Mouse (Mus musculus) left cerebral cortex, adult 11 months (tissue): ENCODE measurements around the gene Slc35d3.

Source experiments
- DNase-seq: peaks from one replicate; pipeline ENCODE4 v3.0.0; 2022; ENCODE audit warnings: low spot score

Gene Slc35d3

DNA sequence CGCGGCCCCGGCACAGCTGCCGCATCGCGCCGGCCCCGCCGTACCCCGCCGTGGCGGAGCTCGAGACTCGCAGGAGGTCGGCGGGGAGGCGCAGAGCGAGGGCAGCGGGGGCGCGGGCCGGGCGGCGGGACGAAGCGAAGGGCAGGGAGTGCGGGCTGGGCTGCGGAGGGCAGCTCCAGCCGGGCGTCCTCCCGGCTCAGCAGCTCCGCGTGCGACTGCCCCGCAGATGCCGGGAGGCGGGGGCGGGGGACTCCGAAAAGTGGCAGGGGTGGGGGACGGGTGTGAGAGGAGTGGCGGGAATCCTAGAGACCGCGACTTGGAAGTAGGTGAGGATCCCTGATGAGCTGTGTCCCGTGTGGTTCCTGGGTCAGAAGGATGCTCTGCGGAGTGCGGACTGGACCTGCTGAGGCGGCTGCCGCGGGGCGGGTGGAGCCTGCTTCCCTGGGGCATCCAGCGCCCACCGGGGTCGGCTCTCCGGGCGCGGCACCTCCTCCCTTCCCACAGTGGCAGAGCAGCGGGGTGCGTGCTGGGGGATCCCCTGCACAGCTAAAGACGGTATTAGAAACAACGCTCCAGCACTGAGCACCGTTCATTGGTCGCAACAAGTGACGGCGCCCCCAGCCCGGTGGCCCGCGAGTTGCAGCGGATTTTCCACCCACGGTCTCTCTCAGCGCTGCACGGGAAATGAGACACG lies at the start of gene Slc35d3:
TSS of gene Slc35d3 (minus strand) at position 462 of the 694 bp plus-strand sequence.
- DNase-seq, result no peak

DNA sequence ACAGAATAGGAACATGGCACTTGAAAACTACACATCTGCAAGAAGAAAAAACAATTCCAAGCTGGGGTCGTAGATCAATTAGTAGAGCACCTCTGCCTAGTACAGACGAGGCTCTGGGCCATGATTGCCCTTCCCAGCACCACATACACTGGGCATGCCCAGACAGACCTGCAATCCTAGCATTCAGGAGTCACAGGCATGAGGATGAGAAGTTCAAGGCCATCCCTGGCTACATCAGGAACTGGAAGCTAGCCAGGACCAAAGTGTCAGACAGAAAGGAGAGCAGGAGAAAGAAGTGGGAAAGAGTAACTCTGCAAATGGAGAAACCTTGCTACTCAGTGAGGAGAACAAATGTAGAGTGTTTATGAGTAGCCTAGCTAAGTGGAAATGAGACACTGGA lies 48.9 kb upstream of the Slc35d3 start:
- no peak for DNase-seq

- DNase-seq, result no peak
Measured at GRCm38 (mm10) chr10:19893976-19894375, 42.7 kb upstream of the Slc35d3 start.

DNA sequence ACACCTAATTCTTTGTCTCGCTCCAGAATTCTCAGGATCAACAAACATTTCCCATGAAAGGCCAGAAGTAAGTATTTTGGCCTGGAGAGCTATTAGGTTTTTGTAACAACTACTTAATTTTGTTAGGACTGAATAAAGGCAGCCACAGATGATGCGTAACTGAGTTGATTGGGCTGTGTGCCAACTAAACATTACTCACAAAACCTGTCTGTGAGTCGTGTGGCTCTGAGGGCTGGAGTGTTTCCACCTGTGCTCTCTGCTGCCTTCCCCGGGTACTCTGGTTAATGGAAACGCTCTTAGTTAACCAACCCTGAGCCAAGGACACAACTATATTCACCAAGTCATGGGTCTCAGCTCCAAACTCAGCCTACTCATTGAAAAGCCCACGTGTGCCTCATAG lies 41.9 kb upstream of the Slc35d3 start:
- DNase-seq, result no peak

GRCm38 (mm10) chr10:19891686-19892085 lies 40.4 kb upstream of the Slc35d3 start:
- DNase-seq, result no peak

DNA sequence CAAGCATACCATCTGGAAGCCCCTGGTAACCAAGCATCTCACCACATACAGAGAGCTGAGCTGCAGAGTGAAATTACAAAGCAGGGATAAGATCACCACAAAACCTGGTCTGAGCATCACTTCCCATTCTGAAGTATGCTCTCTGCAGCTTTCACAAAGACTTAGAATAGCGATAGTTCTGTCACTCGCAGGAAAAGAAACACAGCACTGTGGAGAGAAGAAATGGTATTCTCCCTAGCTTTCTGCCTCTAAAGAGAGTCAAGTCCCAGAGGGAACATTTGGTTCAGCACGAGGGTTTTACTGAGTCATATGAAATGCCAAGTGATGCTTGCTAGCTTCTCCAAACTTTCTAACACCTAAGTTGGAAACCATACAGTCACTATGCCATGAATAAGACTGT lies 38.6 kb upstream of the Slc35d3 start:
- no peak for DNase-seq

DNA sequence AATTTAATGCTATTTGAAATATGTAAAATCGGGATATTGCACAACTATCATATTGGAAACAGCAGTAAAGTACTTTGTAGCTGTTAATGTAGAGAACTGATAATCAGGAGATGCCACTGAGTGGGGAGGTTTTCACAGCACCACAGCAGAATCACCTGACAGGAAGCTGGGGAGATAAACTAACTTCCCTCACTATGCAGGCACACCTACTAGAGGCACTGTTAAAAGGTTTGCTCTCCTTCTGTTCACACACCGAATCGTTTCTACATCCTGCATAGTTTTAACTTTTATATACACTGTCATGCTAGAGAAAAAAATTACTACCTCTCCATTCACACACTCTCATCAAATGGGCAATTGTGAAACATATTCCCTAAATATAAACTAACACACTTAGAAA lies 35.0 kb upstream of the Slc35d3 start:
- no peak for DNase-seq

DNA sequence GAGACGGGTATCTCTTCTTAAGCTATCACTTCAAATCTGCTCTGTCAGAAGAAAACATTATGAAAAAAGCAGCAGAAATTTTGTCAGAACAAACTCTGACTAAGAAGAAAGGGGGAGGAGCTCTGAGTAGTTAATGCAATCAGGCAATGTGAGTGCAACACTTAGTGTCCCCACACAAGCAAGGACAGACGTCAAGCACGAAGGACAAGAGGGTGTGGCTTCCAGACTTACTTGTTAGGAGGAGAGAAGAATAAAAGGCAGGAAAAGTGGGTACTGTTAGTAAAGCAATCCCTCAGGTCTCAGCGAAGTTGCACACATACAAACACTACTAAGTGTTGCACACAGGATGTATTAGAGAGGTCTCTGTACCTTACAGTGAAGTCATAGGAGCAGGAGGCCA lies 33.1 kb upstream of the Slc35d3 start:
- DNase-seq, result no peak

GRCm38 (mm10) chr10:19880437-19880836 lies 29.2 kb upstream of the Slc35d3 start:
- no peak for DNase-seq

GRCm38 (mm10) chr10:19879161-19879560 lies 27.9 kb upstream of the Slc35d3 start:
- no peak for DNase-seq

- DNase-seq, result no peak
Measured at GRCm38 (mm10) chr10:19877679-19878078, 26.4 kb upstream of the Slc35d3 start.

DNA sequence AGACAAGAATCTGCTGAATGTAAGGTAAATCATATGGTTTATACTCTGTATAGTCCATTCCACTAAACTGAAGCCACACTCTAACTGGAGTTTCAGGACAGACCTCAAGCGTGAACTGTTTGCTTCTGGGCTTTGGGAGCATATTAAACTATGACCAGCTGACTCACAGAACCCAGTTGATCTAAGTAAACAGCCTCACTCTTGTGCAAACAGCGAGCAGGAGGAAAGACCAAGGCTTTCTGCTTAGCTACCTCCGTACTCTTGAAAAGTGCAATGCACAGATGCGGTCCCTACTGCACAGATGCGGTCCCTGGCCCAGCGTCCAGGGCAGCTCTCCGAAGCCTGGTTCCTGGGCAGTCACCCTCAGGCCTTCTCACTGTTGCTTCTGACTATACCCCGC lies 26.0 kb upstream of the Slc35d3 start:
- no peak for DNase-seq

DNA sequence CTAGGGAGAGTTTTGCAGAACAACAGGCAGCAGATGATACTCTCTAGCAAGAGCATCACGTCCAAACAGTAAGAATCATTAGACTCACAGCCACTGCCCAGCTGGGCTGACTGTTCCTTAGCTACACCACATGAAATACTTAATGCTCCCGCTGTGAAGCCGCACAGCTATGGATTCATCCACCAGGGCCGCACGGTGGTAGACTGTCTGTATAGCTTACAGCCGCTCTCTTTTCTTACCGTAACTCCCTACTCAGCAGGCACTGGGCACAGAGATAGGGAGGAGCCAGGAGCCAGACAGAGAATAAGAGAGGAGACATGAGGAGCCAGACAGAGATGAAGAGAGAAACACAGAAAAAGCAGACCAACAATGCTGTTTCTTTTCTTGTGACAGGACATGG lies 25.4 kb upstream of the Slc35d3 start:
- DNase-seq, result no peak

DNA sequence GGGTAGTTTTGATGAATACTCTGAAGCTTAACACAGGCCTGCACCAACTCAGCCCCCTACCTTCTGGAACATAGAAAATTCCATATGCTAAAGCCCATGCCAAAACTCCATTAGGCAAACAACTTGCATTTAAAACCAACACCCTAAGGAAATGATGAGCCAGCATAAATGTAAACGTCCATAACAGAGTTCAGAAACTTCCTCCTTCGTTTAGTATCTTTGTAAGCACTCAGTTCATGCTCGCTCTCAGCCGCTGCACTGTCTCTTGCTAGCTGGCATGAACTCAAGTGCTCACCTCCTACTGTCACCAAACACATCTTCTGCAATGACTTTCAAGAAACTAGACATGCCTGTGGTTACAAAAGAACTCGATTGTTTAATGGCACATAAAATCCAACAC lies 24.1 kb upstream of the Slc35d3 start:
- no peak for DNase-seq

- no peak for DNase-seq
Measured at GRCm38 (mm10) chr10:19855597-19856306, 4.5 kb upstream of the Slc35d3 start.

DNA sequence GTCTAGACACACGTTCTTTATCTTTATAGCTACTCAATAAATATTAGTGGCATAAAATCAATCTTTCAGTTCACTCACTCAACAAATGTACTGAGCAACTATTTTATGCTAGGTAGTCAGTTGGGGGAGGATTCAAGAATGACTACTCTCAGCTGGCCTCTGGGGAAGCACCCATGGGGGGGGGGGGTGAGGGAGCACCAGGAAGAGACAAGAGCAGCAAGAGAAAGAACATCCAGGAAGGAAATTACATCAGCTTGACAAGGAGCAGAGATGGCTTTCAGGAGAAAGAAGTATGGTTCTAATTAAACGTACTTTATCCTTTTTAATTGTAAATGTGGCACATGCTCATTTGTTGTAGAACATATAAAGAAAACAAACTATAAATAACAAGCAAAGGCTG lies 2.4 kb upstream of the Slc35d3 start:
- DNase-seq, result no peak

- no peak for DNase-seq
Measured at GRCm38 (mm10) chr10:19852776-19853175, 1.5 kb upstream of the Slc35d3 start.

- no peak for DNase-seq
Measured at GRCm38 (mm10) chr10:19850544-19850997, 688 bp downstream of the Slc35d3 start.

- DNase-seq, result no peak
Measured at GRCm38 (mm10) chr10:19849771-19850365, 1.4 kb downstream of the Slc35d3 start.

DNA sequence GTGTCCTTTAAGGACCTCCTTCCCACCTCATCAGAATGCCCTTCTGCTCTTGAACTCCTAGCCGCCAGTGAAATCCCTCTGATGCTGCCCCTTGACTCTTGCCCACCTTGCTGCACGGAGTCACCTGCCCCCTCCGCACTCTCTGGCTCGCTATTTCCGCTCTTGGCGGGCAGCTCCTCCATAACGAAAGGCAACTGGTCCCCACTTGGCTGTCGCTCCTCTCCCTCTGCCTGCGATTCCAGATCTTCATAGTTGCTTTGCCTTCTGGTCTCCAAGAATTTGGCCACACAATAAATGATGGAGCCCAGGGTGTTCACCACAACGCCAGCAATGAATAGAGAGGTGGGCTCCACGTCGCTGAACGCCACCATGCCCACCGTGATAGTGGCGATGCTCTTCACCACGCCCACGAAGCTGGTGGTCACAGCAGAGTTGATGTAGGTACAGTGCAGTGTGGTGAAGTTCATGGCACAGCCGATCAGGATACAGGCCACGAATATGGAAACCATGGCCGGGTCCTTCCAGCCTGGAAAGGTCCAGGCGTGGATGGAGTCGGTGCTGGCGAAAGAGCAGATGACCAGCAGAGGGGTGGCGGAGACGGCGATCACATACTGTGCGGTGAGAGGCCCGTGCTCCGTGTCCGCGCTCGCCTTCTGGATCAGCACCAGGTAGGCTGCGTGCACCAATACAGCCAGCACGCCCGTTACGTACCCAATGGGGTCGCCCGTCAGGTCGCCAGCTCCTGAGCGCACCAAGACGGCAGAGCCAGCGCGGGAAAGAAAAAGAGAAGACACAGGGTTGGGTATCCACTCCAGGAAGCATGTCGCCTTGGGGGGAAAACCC lies 2.1 kb downstream of the Slc35d3 start:
- DNase-seq, result no peak

GRCm38 (mm10) chr10:19839836-19840235 lies 11.4 kb downstream of the Slc35d3 start:
- no peak for DNase-seq
